Mouse (Mus musculus): ENCODE data around the gene Ddx41. TPM values are rescaled to one million over a fixed set of nuclear protein-coding genes. Genes with fewer than 3 reads are reported as not detected.

The Ddx41 gene
- polyA plus RNA-seq, 1 experiment from 2014 or later, result 67.6 TPM

- no peaks in the 10 kb centered on the region for H3K9me3 ChIP-seq (ENCODE audit: control insufficient read depth, low read depth, low read length)
- no peak overlapping the region for H3K9ac ChIP-seq (replicated peaks; ENCODE audit: low read depth, low read length)
- no peak overlapping the region for H3K27ac ChIP-seq (ENCODE audit: low read length)
- 62% methylated on average over 11 of the region's 11 CpGs for WGBS
- no peak overlapping the region for H3K4me3 ChIP-seq (ENCODE audit: low read depth, low read length)
- H3K4me1 ChIP-seq (ENCODE audit: control insufficient read depth, insufficient read depth, low read length), result peaks cover 27% of the 10 kb centered on the region
- no peak for ATAC-seq (ENCODE audit: insufficient number of reproducible peaks, insufficient read depth, low FRiP score, low read depth)
- no peak overlapping the region for H3K4me2 ChIP-seq (replicated peaks; ENCODE audit: low read depth, low read length)
- H3K36me3 ChIP-seq (ENCODE audit: control insufficient read depth, insufficient read depth, low read length), result peaks cover 67% of the 10 kb centered on the region
- no peaks in the 10 kb centered on the region for H3K27me3 ChIP-seq (ENCODE audit: control insufficient read depth, insufficient read depth, low read length)
Observed at GRCm38 (mm10) chr13:55507877-55508276, 28.6 kb downstream of the Ddx41 start.

- 94% methylated on average over 10 of the region's 10 CpGs for WGBS
Observed at GRCm38 (mm10) chr13:55506697-55507096, 29.8 kb downstream of the Ddx41 start.

GRCm38 (mm10) chr13:55505810-55506209, 30.6 kb downstream of the Ddx41 start:
- H3K36me3 ChIP-seq (ENCODE audit: control insufficient read depth, insufficient read depth, low read length), result peaks cover 79% of the 10 kb centered on the region
- WGBS, result 91% methylated on average over 9 of the region's 9 CpGs

More at GRCm38 (mm10) chr13:55506697-55507096, 29.8 kb downstream of the Ddx41 start:
- Histone ChIP-seq H3K9me3 (ENCODE audit: control insufficient read depth, low read depth, low read length) (no peaks in the 10 kb centered on the region), H3K4me3 (ENCODE audit: low read depth, low read length) (no peak overlapping the region), H3K4me2 (replicated peaks; ENCODE audit: low read depth, low read length) (no peak overlapping the region), H3K27me3 (ENCODE audit: control insufficient read depth, insufficient read depth, low read length) (no peaks in the 10 kb centered on the region), H3K27ac (ENCODE audit: low read length) (no peak overlapping the region), H3K9ac (replicated peaks; ENCODE audit: low read depth, low read length) (no peak overlapping the region), H3K36me3 (ENCODE audit: control insufficient read depth, insufficient read depth, low read length) (peaks cover 77% of the 10 kb centered on the region), H3K4me1 (ENCODE audit: control insufficient read depth, insufficient read depth, low read length) (peaks cover 20% of the 10 kb centered on the region)
- no peak for ATAC-seq (ENCODE audit: insufficient number of reproducible peaks, insufficient read depth, low FRiP score, low read depth)

GRCm38 (mm10) chr13:55504390-55504789, 32.1 kb downstream of the Ddx41 start:
- Histone ChIP-seq H3K4me3 (ENCODE audit: low read depth, low read length) (no peak overlapping the region), H3K9me3 (ENCODE audit: control insufficient read depth, low read depth, low read length) (no peaks in the 10 kb centered on the region), H3K27ac (ENCODE audit: low read length) (no peak overlapping the region), H3K9ac (replicated peaks; ENCODE audit: low read depth, low read length) (no peak overlapping the region), H3K4me1 (ENCODE audit: control insufficient read depth, insufficient read depth, low read length) (no peaks in the 10 kb centered on the region), H3K27me3 (ENCODE audit: control insufficient read depth, insufficient read depth, low read length) (no peaks in the 10 kb centered on the region), H3K36me3 (ENCODE audit: control insufficient read depth, insufficient read depth, low read length) (peaks cover 79% of the 10 kb centered on the region), H3K4me2 (replicated peaks; ENCODE audit: low read depth, low read length) (no peak overlapping the region)
- ATAC-seq (ENCODE audit: insufficient number of reproducible peaks, insufficient read depth, low FRiP score, low read depth), result no peak
- 82% methylated on average over 5 of the region's 5 CpGs for WGBS

More at GRCm38 (mm10) chr13:55505810-55506209, 30.6 kb downstream of the Ddx41 start:
- no peak overlapping the region for H3K4me3 ChIP-seq (ENCODE audit: low read depth, low read length)
- H3K9ac ChIP-seq (replicated peaks; ENCODE audit: low read depth, low read length), result no peak overlapping the region
- ATAC-seq (ENCODE audit: insufficient number of reproducible peaks, insufficient read depth, low FRiP score, low read depth), result no peak
- no peak overlapping the region for H3K27ac ChIP-seq (ENCODE audit: low read length)
- H3K4me1 ChIP-seq (ENCODE audit: control insufficient read depth, insufficient read depth, low read length), result peaks cover 11% of the 10 kb centered on the region
- H3K4me2 ChIP-seq (replicated peaks; ENCODE audit: low read depth, low read length), result no peak overlapping the region
- H3K27me3 ChIP-seq (ENCODE audit: control insufficient read depth, insufficient read depth, low read length), result no peaks in the 10 kb centered on the region
- H3K9me3 ChIP-seq (ENCODE audit: control insufficient read depth, low read depth, low read length), result no peaks in the 10 kb centered on the region

GRCm38 (mm10) chr13:55502405-55502804, 34.1 kb downstream of the Ddx41 start:
- H3K4me3 ChIP-seq (ENCODE audit: low read depth, low read length), result no peak overlapping the region
- WGBS, result 81% methylated on average over 8 of the region's 8 CpGs
- no peak overlapping the region for H3K9ac ChIP-seq (replicated peaks; ENCODE audit: low read depth, low read length)
- no peaks in the 10 kb centered on the region for H3K27me3 ChIP-seq (ENCODE audit: control insufficient read depth, insufficient read depth, low read length)
- peaks cover 78% of the 10 kb centered on the region for H3K36me3 ChIP-seq (ENCODE audit: control insufficient read depth, insufficient read depth, low read length)
- no peak for ATAC-seq (ENCODE audit: insufficient number of reproducible peaks, insufficient read depth, low FRiP score, low read depth)
- no peaks in the 10 kb centered on the region for H3K9me3 ChIP-seq (ENCODE audit: control insufficient read depth, low read depth, low read length)
- no peak overlapping the region for H3K4me2 ChIP-seq (replicated peaks; ENCODE audit: low read depth, low read length)
- no peak overlapping the region for H3K27ac ChIP-seq (ENCODE audit: low read length)
- no peaks in the 10 kb centered on the region for H3K4me1 ChIP-seq (ENCODE audit: control insufficient read depth, insufficient read depth, low read length)

- 66% methylated on average over 10 of the region's 10 CpGs for WGBS
Observed at GRCm38 (mm10) chr13:55500575-55500974, 35.9 kb downstream of the Ddx41 start.

GRCm38 (mm10) chr13:55498906-55499305, 37.6 kb downstream of the Ddx41 start:
- no peaks in the 10 kb centered on the region for H3K9me3 ChIP-seq (ENCODE audit: control insufficient read depth, low read depth, low read length)
- ATAC-seq (ENCODE audit: insufficient number of reproducible peaks, insufficient read depth, low FRiP score, low read depth), result no peak
- no peak overlapping the region for H3K4me2 ChIP-seq (replicated peaks; ENCODE audit: low read depth, low read length)
- H3K36me3 ChIP-seq (ENCODE audit: control insufficient read depth, insufficient read depth, low read length), result peaks cover 45% of the 10 kb centered on the region
- no peaks in the 10 kb centered on the region; the same call in 1 of the 2 replicates for H3K4me1 ChIP-seq (ENCODE audit: control insufficient read depth, insufficient read depth, low read length)
- 49% methylated on average over 11 of the region's 11 CpGs for WGBS
- no peak overlapping the region for H3K4me3 ChIP-seq (ENCODE audit: low read depth, low read length)
- H3K9ac ChIP-seq (replicated peaks; ENCODE audit: low read depth, low read length), result no peak overlapping the region
- H3K27ac ChIP-seq (ENCODE audit: low read length), result no peak overlapping the region
- no peaks in the 10 kb centered on the region for H3K27me3 ChIP-seq (ENCODE audit: control insufficient read depth, insufficient read depth, low read length)

More at GRCm38 (mm10) chr13:55500575-55500974, 35.9 kb downstream of the Ddx41 start:
- Histone ChIP-seq H3K9me3 (ENCODE audit: control insufficient read depth, low read depth, low read length) (no peaks in the 10 kb centered on the region), H3K4me2 (replicated peaks; ENCODE audit: low read depth, low read length) (no peak overlapping the region), H3K4me3 (ENCODE audit: low read depth, low read length) (no peak overlapping the region), H3K27me3 (ENCODE audit: control insufficient read depth, insufficient read depth, low read length) (no peaks in the 10 kb centered on the region), H3K4me1 (ENCODE audit: control insufficient read depth, insufficient read depth, low read length) (no peaks in the 10 kb centered on the region; the same call in 1 of the 2 replicates), H3K27ac (ENCODE audit: low read length) (no peak overlapping the region), H3K36me3 (ENCODE audit: control insufficient read depth, insufficient read depth, low read length) (peaks cover 62% of the 10 kb centered on the region), H3K9ac (replicated peaks; ENCODE audit: low read depth, low read length) (no peak overlapping the region)
- ATAC-seq (ENCODE audit: insufficient number of reproducible peaks, insufficient read depth, low FRiP score, low read depth), result no peak

GRCm38 (mm10) chr13:55496661-55497060, 39.8 kb downstream of the Ddx41 start:
- H3K4me3 ChIP-seq (ENCODE audit: low read depth, low read length), result no peak overlapping the region
- no peak for ATAC-seq (ENCODE audit: insufficient number of reproducible peaks, insufficient read depth, low FRiP score, low read depth)
- no peaks in the 10 kb centered on the region; the same call in 1 of the 2 replicates for H3K4me1 ChIP-seq (ENCODE audit: control insufficient read depth, insufficient read depth, low read length)
- H3K27ac ChIP-seq (ENCODE audit: low read length), result no peak overlapping the region
- no peak overlapping the region for H3K4me2 ChIP-seq (replicated peaks; ENCODE audit: low read depth, low read length)
- H3K27me3 ChIP-seq (ENCODE audit: control insufficient read depth, insufficient read depth, low read length), result no peaks in the 10 kb centered on the region
- no peaks in the 10 kb centered on the region for H3K9me3 ChIP-seq (ENCODE audit: control insufficient read depth, low read depth, low read length)
- no peak overlapping the region for H3K9ac ChIP-seq (replicated peaks; ENCODE audit: low read depth, low read length)
- 84% methylated on average over 6 of the region's 6 CpGs for WGBS
- H3K36me3 ChIP-seq (ENCODE audit: control insufficient read depth, insufficient read depth, low read length), result peaks cover 26% of the 10 kb centered on the region

- no peak overlapping the region for H3K4me3 ChIP-seq (ENCODE audit: low read depth, low read length)
- H3K9me3 ChIP-seq (ENCODE audit: control insufficient read depth, low read depth, low read length), result no peaks in the 10 kb centered on the region
- H3K36me3 ChIP-seq (ENCODE audit: control insufficient read depth, insufficient read depth, low read length), result peaks cover 24% of the 10 kb centered on the region
- H3K27ac ChIP-seq (ENCODE audit: low read length), result no peak overlapping the region
- H3K9ac ChIP-seq (replicated peaks; ENCODE audit: low read depth, low read length), result no peak overlapping the region
- H3K4me1 ChIP-seq (ENCODE audit: control insufficient read depth, insufficient read depth, low read length), result no peaks in the 10 kb centered on the region; the same call in 1 of the 2 replicates
- 40% methylated on average over 4 of the region's 4 CpGs for WGBS
- no peak for ATAC-seq (ENCODE audit: insufficient number of reproducible peaks, insufficient read depth, low FRiP score, low read depth)
- no peaks in the 10 kb centered on the region for H3K27me3 ChIP-seq (ENCODE audit: control insufficient read depth, insufficient read depth, low read length)
- no peak overlapping the region for H3K4me2 ChIP-seq (replicated peaks; ENCODE audit: low read depth, low read length)
Observed at GRCm38 (mm10) chr13:55495702-55496101, 40.8 kb downstream of the Ddx41 start.

All from stomach, embryonic 14.5 days (tissue).